Mouse (Mus musculus): ENCODE data around the gene Olfr90. TPM values are rescaled to one million over a fixed set of nuclear protein-coding genes. Genes with fewer than 3 reads are reported as not detected.

Olfr90 gene
- polyA plus RNA-seq, 1 experiment from 2014 or later: not detected

DNA sequence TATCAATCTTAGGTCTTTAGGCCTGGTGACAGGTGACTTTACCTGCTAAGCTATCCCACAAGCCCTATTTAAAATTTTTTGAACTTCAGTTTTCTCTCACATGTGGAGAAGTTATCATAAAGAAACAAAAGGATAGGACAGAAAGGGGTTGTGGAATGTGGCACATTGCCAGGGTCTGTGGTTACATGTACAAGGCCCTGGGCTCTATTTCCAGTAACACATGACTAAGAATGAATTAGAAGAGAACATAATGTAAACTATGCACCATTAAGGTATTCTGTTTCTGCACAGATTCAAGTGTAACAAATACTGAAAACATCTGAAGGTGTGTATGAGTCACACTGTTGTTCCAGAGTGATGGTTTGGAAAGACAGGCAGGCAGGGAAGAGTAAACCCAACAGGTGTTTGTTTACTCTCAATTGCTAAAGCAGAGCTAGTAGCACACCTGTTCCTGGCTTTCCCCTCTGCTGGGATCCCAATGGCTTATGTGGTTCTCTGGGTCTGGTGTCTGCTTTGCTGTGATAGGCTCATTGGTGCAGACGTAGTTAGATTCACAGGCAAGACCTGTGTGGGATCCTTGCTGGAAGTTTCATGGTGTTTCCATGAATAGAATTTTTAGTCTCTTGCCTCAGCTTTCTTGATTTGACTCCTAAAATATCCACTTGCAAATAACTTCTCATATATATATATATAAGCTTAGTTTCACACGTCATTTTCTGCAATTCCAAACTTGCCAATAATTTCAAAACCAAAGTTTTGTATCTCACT is 49.0 kb downstream of the Olfr90 start:
- no peak overlapping the region for H3K9ac ChIP-seq
- ATAC-seq (ENCODE audit: insufficient read depth) (no peak), DNase-seq (no peak)
- H3K9me3 ChIP-seq (ENCODE audit: low read depth, low read length): no peaks in the 10 kb centered on the region
- H3K27ac ChIP-seq (ENCODE audit: low read depth): no peak overlapping the region
- no peaks in the 10 kb centered on the region for H3K27me3 ChIP-seq (ENCODE audit: insufficient read depth, low read length)
- no peak overlapping the region for H3K4me3 ChIP-seq (ENCODE audit: low read depth, low read length)
- WGBS: 67% methylated on average over 2 of the region's 2 CpGs
- no peaks in the 10 kb centered on the region for H3K36me3 ChIP-seq (ENCODE audit: insufficient read depth)
- H3K4me1 ChIP-seq (ENCODE audit: insufficient read depth): no peaks in the 10 kb centered on the region
- H3K4me2 ChIP-seq: no peak overlapping the region
- TF ChIP-seq CTCF (IDR thresholded peaks at IDR 0.05; ENCODE audit: low read depth): no peak

Other genes with a start within 250 kb of the Olfr90 start
- gene Trim15, start 221.3 kb downstream of the Olfr90 start, polyA plus RNA-seq (2014; fragmentation: Nextera tagmentation; extraction: Ambion mirVana): 0.11 and 0.16 TPM in 2 replicates
- gene Trim10, start 218.9 kb downstream of the Olfr90 start, polyA plus RNA-seq (2014; fragmentation: Nextera tagmentation; extraction: Ambion mirVana): 2.6 and 3.4 TPM in 2 replicates
- gene Trim40, start 198.4 kb downstream of the Olfr90 start, polyA plus RNA-seq (2014; fragmentation: Nextera tagmentation; extraction: Ambion mirVana): not detected in 2 replicates
- gene Trim31, start 190.4 kb downstream of the Olfr90 start, polyA plus RNA-seq (2014; fragmentation: Nextera tagmentation; extraction: Ambion mirVana): 0.11 and 0.16 TPM in 2 replicates
- 0.35 and 0.53 TPM in 2 replicates for gene Rnf39, start 145.6 kb downstream of the Olfr90 start, polyA plus RNA-seq (2014; fragmentation: Nextera tagmentation; extraction: Ambion mirVana)
- 116 and 123 TPM in 2 replicates for gene Ppp1r11, start 136.8 kb downstream of the Olfr90 start, polyA plus RNA-seq (2014; fragmentation: Nextera tagmentation; extraction: Ambion mirVana)
- gene Znrd1, start 129.9 kb downstream of the Olfr90 start, polyA plus RNA-seq (2014; fragmentation: Nextera tagmentation; extraction: Ambion mirVana): 102 and 109 TPM in 2 replicates
- gene Znrd1as, start 129.9 kb downstream of the Olfr90 start, polyA plus RNA-seq (2014; fragmentation: Nextera tagmentation; extraction: Ambion mirVana): 5.1 and 6.9 TPM in 2 replicates
- gene 2410137M14Rik, start 107.3 kb downstream of the Olfr90 start, polyA plus RNA-seq (2014; fragmentation: Nextera tagmentation; extraction: Ambion mirVana): not detected in 2 replicates
- gene H2-M5, start 99.0 kb downstream of the Olfr90 start, polyA plus RNA-seq (2014; fragmentation: Nextera tagmentation; extraction: Ambion mirVana): 0.17 and 0.22 TPM in 2 replicates
- gene Zfp57, start 87.3 kb downstream of the Olfr90 start, polyA plus RNA-seq (2014; fragmentation: Nextera tagmentation; extraction: Ambion mirVana): 77.5 and 80.7 TPM in 2 replicates
- gene Mog, start 65.1 kb downstream of the Olfr90 start, polyA plus RNA-seq (2014; fragmentation: Nextera tagmentation; extraction: Ambion mirVana): 0.11 and 0.13 TPM in 2 replicates
- 7.0 and 8.8 TPM in 2 replicates for gene Gabbr1, start 42.5 kb downstream of the Olfr90 start, polyA plus RNA-seq (2014; fragmentation: Nextera tagmentation; extraction: Ambion mirVana)
- 0.07 TPM in 1 of 2 replicates, not detected in the other for gene Olfr91, start 9.8 kb upstream of the Olfr90 start, polyA plus RNA-seq (2014; fragmentation: Nextera tagmentation; extraction: Ambion mirVana)
- not detected in 2 replicates for gene Olfr92, start 31.6 kb upstream of the Olfr90 start, polyA plus RNA-seq (2014; fragmentation: Nextera tagmentation; extraction: Ambion mirVana)
- gene Olfr93, start 73.0 kb upstream of the Olfr90 start, polyA plus RNA-seq (2014; fragmentation: Nextera tagmentation; extraction: Ambion mirVana): not detected in 2 replicates
- not detected in 2 replicates for gene Ubd, start 105.4 kb upstream of the Olfr90 start, polyA plus RNA-seq (2014; fragmentation: Nextera tagmentation; extraction: Ambion mirVana)
- not detected in 2 replicates for gene Olfr94, start 112.5 kb upstream of the Olfr90 start, polyA plus RNA-seq (2014; fragmentation: Nextera tagmentation; extraction: Ambion mirVana)
- gene Olfr95, start 124.6 kb upstream of the Olfr90 start, polyA plus RNA-seq (2014; fragmentation: Nextera tagmentation; extraction: Ambion mirVana): not detected in 2 replicates
- not detected in 2 replicates for gene Olfr96, start 131.6 kb upstream of the Olfr90 start, polyA plus RNA-seq (2014; fragmentation: Nextera tagmentation; extraction: Ambion mirVana)
- gene Olfr97, start 148.8 kb upstream of the Olfr90 start, polyA plus RNA-seq (2014; fragmentation: Nextera tagmentation; extraction: Ambion mirVana): not detected in 2 replicates
- gene Olfr98, start 175.2 kb upstream of the Olfr90 start, polyA plus RNA-seq (2014; fragmentation: Nextera tagmentation; extraction: Ambion mirVana): not detected in 2 replicates
- 1.0 and 1.2 TPM in 2 replicates for gene H2-M3, start 181.7 kb upstream of the Olfr90 start, polyA plus RNA-seq (2014; fragmentation: Nextera tagmentation; extraction: Ambion mirVana)
- gene Olfr99, start 195.0 kb upstream of the Olfr90 start, polyA plus RNA-seq (2014; fragmentation: Nextera tagmentation; extraction: Ambion mirVana): not detected in 2 replicates
- gene Olfr101, start 215.8 kb upstream of the Olfr90 start, polyA plus RNA-seq (2014; fragmentation: Nextera tagmentation; extraction: Ambion mirVana): not detected in 2 replicates
- gene Olfr102, start 228.6 kb upstream of the Olfr90 start, polyA plus RNA-seq (2014; fragmentation: Nextera tagmentation; extraction: Ambion mirVana): not detected in 2 replicates